Mouse (Mus musculus): ENCODE data around the gene Porcn.

The Porcn gene

DNA sequence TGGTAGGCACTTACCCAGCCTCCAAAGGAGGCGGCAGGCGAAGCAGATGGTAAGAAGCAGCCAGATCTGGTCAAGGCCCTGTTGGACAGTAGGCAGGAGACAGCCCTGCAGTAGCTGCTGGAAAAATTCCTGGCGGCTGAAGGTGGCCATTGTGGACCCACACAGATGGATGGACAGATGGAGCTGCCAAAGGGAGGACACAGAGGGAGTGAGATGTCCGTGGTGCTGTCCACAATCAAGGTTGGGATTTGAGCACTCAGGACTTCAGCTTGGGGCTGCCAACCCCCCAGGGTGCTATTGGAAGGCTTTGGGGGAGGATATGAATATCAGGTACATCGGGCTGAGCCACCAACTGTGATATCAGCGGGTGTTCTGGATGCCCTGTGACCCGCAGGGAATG lies 774 bp downstream of the Porcn start:
- no peak for DNase-seq (ENCODE audit: low spot score)

DNA sequence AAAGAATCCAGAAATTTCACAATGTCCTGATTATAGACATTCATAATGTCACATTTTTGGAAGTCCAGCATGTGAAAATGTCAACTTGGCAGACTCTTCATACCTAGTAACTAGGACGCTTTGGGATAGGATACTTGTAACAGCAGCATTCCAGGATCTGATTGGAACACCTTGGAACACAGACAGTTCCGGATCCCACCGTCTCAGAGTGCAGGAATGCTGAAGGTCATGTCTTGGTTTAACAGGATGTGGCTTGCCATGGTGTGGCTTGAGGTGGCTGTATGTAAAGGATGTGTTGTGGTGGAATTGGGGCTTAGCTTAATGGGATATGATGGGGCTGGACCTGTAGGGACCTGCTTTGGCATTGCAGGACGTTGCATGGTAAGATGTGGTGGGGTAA lies 1.2 kb downstream of the Porcn start:
- DNase-seq (ENCODE audit: low spot score): no peak

DNA sequence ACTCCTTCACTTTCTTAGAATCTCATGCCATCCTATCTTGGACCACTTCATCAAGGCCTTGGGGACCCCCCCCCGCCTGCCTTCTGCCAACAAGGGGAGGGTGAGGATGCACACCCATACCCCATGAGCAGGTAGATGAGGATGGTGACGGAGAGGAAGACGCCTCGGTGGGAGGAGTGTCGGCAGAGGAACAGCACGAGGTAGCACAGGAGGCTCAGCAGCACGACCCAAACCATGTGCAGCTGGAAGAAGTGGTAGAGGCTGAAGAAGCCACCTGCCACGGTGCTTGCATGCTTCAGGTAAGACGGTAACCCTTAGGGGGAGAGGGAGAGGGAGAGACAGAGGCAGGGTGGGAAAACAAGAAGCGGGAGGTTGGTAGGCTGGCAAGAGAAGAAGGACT lies 2.2 kb downstream of the Porcn start:
- no peak for DNase-seq (ENCODE audit: low spot score)

DNA sequence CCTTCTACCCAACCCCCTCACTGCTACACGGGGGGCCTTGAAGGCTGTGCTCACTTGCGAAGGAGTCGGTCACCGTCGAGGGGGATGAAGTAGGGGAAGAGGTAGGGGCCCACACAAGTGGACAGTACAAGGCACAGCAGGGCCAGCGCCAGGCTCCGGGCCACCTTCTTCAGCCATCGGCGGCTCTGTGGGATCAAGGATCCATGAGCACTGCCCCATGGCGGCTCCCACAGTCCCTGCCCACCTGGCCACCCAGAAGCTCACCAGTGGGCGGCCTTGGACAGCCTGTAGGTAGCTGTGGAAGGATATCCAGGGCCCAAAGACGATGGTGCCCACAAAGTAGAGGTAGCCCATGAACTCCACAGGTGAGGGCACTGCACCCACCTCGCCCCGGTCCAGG lies 3.2 kb downstream of the Porcn start:
- no peak for DNase-seq (ENCODE audit: low spot score)

DNA sequence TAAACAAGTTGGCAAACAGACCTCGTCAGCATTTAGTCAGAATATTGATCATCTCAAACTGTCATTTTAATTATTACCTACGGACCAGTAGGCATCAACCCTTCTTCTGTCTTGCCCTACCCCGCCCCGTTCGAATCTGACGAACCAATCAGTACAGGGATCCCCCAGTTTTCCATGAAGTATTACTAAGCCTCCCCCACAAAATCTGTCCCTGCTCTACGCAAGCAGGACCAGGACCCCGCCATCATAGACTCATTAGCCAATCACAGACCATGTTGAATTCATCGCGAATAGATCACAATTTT lies 13.0 kb downstream of the Porcn start, which contains the start of gene Ebp:
TSS of gene Ebp (minus strand) at position 94 of the 305 bp plus-strand sequence.
- no peak for DNase-seq (ENCODE audit: low spot score)

DNA sequence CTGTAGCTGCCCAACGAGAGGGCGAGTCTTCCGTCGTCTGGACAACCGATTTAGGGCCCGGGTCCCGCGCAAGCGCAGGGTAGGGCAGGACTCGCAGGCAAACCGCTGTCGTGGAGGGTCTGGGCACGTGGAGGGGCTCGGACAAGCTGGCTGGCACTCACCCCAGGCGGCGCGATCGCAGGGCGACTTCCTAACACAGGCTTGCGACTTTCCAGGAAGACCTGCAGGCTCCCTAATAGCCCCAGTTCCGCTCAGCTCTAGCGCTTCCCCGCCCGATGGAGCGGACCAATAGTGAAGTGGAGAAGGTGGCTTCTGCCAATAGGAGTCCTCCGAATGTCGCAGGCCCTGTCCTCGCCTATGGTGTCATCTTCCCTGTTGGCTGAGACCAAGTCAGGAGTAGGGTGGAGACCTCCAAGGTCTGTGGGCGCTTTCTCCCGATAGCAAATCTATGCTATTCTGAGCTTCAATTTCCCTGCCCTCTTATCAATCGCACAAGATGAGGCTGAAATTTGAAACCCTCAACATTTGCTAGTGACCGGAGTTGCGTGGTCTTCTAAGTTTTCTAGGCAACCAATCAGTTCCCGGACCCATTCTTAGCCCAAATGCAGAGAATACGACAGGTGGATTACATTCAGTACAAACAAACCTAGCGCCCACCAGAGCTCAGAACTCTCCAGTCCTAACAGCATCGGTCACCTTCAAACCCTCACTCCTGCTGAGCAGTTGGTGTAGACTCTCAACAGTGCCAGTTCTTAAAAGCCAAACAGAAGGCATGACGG lies 13.5 kb downstream of the Porcn start:
- DNase-seq (ENCODE audit: low spot score): peak; percentile 81

DNA sequence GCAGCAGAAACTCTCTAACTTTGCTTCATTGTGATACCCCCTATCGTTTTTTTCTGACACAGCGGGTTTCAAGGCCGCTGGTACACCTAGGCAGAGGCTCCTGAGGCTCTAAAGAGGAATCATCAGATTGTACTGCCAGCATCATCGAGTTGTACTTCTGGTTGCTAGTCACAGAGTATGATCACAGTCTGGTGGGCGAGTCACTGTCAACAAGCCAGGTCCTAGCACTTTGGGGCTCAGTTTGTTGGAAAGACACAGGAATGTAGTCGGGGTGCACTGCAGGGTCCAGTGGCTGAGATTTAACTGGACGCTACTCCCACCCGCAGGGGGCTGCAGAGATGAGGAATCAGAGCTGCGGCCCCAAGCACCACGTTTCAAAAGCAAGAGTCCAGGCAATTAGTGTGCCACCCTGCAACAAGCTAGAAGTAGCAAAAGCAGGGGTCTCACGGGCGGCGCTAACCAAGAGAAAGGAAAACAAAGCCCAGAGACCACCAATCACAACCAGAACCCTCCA lies 14.1 kb downstream of the Porcn start:
- DNase-seq (ENCODE audit: low spot score): no peak

DNA sequence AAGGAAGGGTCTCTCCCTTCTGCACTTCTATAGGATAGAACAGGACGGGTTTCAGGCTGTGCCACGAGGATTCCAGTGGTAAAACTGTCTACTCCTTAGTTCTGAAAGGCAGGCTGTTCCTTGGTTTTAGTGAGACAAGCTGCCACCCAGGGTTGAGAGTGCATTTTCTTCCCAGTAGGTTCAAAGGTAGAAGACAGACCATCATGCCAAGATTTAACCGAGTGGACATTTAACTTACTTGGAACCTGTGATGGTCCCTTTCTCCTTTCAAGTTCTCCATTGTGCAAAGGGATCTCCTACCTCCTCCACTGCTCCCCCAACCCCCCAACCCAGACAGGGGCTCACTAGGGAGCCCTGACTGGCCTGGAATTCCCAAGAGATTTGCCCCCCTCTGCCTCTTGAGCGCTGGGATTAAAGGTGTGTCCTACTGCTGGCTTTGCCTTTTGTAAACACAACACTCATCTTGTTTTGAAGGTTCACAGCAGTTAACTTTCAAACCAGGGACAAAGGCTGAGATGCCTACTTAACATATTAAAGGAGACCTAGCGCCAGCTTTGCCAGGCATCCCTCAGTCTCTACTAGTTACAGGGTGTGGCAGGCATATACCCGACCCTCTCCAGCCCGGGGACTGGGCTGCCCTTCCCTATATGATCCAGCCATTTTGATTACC lies 23.3 kb downstream of the Porcn start:
- DNase-seq (ENCODE audit: low spot score): no peak

DNA sequence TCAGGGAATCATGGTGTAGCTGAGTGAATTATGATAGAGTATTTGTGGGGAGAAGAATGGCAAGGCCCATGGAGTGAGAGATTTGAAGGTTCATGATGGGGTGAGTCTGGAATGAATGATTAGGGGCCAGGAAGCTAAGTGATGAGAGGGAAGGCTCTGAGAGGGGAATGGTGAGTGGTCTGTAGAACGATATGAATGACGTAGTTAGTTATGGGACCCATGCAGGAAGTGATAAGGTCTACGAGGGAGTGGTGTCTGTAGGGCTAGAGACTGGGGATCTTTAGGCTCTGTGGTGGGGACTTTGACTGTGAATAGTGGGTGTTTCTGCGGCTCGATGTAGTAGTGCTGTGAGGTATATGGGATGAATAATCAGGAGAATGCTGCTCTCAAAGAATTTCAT lies 26.7 kb downstream of the Porcn start:
- DNase-seq (ENCODE audit: low spot score): no peak

DNA sequence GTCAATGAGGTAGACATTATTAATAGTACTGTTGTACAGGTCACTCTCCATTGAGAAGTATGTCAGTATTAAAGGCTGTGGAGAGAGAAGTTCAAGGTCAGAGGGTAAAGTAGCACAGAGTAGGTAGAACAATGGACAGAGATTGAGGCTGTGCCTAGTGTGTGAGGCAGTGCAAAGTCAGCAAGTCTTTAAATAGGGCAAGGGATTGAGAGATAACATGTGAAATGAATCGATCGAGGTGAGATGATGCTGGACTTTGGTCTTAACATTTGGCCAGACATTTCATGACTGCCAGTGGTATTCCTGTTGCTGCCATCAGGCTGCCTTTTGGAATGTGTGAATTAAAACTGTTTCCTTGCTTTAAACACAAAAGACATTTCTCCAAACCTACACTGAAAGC lies 27.5 kb downstream of the Porcn start:
- DNase-seq (ENCODE audit: low spot score): no peak

DNA sequence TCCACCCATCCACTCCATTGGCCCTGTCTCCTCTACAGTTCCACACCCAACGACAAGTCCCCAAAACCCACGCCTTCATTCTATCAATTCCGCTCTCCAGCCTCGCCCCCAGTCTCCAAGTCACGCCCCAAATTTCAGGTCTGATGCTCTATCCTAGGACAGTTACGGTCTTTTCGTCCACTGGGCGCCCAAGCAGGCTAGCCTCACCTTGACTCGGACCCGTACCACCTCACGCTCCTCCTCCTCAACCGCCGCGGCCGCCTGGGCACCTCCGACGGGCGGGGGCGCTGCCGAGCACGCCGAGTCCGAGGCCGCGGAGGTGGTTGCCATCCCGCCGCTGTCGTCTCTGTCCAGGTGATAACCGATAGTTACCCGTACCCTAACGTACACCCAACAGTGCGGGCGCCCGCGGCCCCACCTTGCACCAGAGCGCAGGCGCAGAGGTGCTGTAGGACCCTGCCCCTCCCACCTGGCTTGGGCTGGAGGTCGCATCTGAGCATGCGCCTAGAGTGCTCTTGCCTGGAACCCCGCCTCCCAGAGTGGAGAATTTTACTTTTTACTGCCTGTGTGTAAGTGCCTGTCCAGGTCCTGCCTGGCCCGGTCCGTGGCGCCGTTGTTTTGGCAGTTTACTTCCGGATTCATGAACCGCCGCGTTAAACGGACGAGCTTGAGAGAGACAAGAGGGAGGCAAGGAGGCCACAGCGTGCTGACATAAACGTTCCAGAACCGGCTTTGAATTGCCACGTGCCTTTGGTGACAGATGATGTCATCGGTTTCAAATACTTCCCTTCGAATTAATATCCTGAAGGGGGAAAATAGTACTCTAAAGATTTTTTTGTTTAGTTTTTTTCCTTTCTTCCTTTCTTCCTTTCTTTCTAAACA lies 30.6 kb downstream of the Porcn start, which contains the start of gene Tbc1d25:
TSS of gene Tbc1d25 (minus strand) at position 678 of the 882 bp plus-strand sequence.
- DNase-seq (ENCODE audit: low spot score): peak; percentile 92

DNA sequence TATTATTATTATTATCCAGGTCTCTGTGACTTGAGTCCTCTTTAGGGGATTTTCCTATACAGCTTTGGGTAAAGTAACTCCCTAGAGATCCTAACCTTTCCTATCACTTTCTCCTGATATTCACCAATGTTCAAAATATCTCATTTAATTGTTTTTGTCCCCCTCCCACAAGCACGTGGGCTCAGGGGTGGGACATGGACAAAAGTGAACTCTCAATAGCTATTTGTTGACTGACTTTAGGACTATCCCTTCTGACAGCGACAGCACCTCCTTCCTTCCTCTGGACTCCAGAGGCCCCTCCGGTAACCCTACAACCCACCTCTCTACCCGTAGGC lies 31.2 kb downstream of the Porcn start:
- no peak for DNase-seq (ENCODE audit: low spot score)

DNA sequence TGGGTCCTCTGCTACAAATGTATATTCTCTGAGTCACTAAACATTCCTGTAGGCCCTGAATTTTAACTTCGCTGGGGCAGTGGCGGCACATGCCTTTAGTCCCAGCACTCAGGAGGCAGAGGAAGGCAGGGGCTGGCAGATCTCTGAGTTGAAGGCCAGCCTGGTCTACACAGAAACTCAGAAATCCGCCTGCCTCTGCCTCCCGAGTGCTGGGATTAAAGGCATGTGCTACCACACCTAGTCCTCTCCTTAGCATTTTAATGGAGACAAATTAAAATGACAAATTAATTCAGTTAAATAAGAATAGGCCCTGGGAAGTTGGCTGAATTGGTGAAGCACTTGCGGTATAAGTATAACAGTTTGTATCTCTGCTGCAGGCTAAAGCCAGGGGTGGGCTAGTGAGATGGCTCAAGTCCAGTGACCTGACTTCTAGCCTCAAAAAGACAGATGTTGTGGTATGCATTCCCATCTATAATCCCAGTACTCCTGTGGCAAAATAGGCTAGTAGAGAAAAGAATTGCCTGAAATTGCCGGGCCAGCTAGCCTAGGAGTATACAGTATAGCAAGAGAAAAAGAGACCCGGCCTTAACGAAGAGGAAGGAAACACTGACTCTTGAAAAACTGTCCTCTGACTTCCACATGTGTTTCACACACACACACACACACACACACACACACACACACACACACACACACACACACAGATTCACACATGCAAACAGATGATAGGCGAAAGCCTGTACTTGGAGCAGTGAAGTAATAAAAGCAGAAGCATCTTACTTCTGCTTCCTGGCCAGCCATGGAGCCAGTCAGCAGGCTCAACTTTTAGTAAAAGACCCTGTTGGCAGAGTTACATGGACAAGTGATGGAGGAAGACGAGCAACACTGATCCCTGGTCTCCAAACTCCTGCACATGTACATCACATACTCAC lies 38.3 kb downstream of the Porcn start:
- DNase-seq (ENCODE audit: low spot score): no peak

DNA sequence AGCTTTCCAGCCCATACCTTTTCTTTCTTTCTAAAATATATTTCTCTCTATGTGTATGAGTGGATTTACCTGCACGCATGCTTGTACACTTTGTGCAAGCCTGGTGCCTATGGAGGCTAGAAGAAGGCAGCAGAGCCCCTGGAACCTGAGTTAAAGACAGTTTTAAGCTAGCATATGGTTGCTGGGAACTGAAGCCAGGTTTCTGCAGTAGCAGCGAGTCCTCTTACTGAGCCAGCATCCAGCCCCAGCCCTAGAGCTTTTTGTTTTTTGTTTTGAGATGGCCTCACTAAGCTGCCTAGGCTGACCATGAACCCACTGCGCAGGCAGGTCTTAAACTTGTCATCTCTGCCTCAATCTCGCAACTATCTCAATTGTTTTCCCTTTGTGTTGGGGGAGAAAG lies 41.9 kb downstream of the Porcn start:
- DNase-seq (ENCODE audit: low spot score): no peak

DNA sequence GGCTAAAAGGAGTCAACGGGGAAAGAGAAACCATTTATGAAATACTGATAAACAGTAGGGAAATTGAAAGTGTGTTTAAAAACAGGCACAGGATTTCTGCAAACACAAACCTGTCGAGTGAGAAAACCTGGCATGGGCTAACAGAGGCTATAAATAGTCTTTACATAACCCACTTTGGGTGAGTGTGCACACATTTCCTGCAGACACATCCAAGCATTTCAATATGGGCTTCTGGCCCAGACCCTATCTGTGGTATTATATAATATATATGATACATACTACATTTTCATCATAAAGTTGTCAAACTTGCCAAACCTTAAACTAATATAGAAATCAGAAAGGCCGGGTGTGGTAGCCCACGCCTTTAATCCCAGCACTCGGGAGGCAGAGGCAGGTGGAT lies 43.2 kb downstream of the Porcn start:
- no peak for DNase-seq (ENCODE audit: low spot score)

DNA sequence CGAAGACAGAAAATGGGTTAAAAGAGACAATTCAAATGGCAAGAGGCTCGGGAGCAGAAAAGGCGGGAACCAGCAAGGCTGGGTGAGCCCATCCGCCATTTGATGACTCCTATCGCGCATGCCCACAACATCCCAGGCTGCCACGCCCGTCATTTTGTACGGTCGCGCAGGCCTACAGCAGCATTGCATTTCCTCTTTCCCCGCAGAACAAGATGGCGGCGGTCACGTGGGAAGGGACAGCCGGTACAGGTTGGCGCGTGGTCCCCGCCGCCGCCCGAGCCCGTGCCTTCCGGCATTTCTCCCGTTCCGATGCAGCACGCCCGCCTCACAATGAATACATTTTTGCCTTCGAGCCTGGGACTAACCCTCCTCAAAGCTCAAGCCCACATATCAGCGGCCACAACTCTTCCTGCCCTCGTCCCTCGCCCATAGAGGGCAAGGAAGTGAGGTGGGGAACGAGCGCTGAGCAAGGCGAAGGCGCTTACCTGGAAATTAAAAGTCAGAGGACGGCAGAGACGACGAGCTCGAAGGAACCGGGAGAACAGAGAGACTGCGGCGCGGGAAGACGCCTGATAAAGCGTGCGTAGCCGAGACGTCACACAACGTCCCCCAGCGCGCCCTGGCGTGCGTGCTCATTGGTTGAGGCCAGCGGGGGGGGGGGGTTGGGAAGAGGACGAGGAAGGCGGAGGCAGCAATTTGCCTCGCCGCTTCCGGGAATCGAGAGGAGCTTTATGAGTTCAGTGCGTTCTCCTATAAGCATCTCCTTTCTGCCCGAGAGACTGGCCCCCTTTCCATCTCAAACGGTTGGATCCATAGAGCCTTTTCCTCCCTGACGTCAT lies 61.0 kb downstream of the Porcn start, which contains the start of gene Rbm3:
TSS of gene Rbm3 (minus strand) at position 728 of the 839 bp plus-strand sequence.
- DNase-seq (ENCODE audit: low spot score): peak; percentile 94
